Mouse (Mus musculus) layer of hippocampus, adult 8-10 months (tissue): ENCODE data around the gene Otud5. TPM values are rescaled to one million over a fixed set of nuclear protein-coding genes. Genes with fewer than 3 reads are reported as not detected.
"Not testable (repeated sequence)": the region's sequence is repeated elsewhere in the genome, so short reads cannot be mapped to it uniquely, and the experiment has no call there.

ENCODE experiments used
- DNase-seq, 2 experiments: peaks; one replicate each; pipeline ENCODE4 v3.0.0; 2022; ENCODE audit warnings: low spot score in 2 of 2
- total RNA-seq, 4 experiments: library from RNA; stranded (reverse); gene quantifications; 2 replicates each; pipeline ENCODE4 v1.2.4; 2022

Gene Otud5
- 10 to 100 TPM; 72.4 to 77.1 (median 75.7) TPM for total RNA-seq

DNA sequence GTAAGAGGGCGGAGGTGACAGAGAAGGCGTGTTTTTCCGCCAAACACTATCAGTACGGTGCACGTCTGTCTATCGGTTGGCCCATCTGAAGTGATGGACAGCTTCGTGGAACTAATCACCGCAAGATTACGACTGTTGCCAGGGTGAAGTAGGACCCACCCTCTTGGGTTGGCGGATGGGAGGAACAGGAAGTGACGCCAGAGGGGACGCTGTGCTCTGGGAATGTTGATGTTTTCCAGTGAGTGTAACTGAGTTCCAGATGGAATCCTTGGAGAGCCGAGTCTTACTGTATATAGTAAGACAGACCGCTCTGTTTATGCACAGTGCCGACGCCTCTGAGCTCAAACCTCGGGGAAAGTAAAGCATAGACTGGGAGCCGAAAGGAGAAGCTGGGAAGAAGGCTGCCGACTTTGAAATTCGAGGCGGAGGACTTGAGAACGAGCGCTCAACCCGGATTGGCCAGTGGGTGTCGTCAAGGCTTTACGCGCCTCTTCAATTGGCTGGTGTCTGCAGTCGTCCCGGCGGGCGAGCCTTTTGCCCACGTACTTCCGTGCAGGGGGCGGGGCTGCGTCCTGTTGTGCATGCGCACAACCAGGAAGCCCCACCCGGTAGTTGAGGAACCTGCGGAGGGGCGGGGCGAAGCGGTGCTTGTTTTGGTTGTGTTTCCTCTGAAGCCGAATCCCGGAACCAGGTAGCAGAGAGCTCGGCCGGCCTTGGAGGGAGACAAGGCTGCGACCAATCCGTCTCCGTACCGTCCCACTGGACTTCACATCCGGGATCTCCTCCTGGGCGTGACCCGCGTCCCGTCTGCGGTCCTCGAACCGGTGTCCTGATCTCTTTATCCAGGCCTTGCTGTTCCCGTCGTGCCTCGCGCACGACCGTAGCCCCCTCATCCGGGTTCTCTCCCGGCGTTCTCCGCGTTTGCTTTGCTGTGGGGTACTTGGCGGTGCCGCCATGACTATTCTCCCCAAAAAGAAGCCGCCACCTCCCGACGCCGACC lies at the start of gene Otud5:
Otud5 (plus strand) TSS at position 202 of the 1,000 bp plus-strand sequence.
- peak; percentile 93 to 94 for DNase-seq

DNA sequence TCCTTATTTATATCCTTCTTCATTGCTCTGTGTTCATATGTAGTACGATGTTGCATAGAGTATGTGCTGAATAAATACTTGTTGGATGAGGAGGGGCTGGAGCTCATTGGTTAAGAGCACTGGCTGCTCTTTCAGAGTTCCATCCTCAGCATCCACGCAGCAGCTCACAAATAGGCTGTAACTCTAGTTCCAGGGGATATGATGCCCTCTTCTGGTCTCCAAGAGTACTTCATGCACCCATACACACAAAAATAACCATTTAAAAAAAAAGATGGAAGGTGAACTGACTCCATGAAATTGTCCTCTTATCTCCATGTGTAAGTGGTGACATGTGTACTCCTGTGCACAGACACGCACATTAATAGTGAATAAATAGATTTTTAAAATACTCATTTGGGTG lies 47.8 kb upstream of the Otud5 start:
- DNase-seq: no peak

DNA sequence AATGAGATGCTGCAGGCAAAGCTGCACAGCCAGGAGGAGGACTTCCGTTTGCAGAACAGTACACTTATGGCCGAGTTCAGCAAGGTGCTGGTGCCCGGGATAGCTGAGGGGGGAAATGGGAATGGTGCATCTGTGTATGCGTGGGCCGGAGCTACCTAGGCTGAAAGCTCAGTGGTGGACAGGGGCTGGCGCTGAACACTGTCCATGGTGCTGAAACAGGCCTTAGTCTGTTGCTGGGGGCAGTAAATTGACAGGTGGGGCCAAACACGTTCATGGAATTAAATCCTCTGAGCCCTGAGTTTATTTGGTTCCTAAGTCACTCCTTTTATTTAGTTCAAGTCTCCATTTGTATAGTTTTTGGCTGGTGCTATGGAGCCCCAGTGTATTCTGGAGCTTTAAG lies 46.1 kb upstream of the Otud5 start:
- no peak for DNase-seq

DNA sequence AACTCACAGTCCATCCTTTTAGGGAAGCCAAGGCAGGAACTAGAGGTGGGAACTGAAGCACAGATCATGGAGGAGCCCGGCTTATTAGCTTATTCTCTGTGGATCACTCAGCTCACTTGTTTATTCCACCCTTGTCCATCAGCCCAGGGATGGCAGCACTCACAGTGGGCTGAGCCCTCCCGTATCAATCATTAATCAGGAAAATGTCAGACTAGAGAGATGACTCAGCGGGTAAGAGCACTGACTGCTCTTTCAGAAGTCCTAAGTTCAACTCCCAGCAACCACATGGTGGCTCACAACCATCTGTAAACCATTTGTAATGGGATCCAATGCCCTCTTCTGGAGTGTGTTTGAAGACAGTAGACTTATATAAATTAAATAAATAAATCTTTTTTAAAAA lies 43.8 kb upstream of the Otud5 start:
- DNase-seq: no peak

DNA sequence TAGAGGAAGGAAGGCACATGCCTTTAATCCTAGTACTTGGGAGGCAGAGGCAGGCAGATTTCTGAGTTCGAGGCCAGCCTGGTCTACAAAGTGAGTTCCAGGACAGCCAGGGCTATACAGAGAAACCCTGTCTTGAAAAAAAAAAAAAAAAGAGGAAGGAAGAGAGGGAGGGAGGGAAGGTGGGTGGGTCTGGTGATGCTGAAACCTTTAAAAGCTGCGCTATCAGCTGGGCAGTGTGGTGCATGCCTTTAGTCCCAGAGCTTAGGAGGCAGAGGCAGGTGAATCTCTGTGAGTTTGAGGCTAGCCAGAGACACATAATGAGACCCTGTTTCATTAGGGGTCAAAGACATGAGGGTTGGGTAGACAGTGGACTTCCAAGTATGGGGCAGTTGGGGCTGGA lies 39.0 kb upstream of the Otud5 start:
- DNase-seq: not testable (repeated sequence)

DNA sequence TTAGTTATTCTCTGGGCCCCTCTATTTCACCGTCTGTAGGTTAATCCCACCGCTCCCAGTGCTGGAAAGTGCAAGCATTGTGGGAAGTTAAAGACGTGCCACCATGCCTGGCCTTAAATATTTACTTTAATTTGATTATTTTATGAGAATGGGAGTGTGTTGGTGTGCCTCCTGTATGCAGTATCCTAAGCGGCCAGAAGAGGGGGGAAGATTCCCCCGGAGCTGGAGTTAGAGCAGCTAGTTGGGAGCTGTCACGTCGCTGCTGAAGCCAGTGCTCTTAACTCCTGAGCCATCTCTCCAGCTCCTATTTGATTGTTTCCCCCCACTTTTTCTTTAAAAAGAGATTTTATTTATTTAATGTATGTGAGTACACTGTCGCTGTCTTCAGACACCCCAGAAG lies 26.1 kb upstream of the Otud5 start:
- not testable (repeated sequence) for DNase-seq

DNA sequence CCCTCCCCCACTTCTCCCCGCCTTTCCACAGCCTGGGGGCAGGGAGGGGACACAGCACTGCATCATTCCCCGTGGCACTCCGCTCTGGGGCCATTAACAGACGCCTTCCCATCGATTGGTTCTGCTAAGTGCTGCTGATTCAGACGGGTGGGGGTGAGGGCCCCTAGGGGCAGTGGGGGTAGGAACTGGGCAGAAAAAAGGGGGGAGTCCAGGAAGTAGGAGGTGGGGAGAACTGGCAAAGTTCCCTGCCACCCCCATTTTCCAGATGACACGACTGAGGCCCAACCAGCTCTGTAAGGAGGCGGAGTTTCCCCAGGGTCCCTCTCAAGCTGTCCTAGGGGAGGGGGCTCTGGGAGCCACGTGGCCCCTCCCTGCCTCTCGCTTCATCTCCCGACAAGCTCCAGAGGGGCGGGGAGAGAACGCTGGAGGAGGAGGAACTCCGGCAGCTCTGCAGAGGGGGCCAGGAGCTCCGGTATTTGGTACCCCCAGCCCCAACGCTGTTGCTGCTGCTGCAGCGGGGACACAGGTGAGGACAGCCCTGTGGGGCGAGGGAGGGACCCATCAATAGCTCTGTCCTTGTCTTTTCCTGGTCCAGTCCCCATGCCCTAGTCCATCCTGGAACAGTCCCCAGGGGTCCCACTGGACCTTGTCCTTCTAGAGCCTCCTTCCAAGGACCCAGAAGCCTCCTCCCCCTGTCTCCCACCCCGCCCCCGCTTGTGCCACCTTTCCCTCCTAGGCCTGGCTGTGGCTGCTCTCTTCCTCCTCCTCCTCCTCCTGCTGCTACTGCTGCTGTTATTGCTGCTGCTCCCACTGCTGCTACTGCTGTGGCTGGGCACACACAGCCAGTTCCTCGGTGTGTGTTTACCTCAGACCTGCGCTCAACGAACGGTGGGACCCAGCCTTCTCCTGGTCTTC lies 19.0 kb upstream of the Otud5 start, which contains the start of gene Kcnd1:
Kcnd1 (plus strand) TSS at position 425 of the 915 bp plus-strand sequence.
- peak in 1 of 2 experiments; percentile 43 for DNase-seq

DNA sequence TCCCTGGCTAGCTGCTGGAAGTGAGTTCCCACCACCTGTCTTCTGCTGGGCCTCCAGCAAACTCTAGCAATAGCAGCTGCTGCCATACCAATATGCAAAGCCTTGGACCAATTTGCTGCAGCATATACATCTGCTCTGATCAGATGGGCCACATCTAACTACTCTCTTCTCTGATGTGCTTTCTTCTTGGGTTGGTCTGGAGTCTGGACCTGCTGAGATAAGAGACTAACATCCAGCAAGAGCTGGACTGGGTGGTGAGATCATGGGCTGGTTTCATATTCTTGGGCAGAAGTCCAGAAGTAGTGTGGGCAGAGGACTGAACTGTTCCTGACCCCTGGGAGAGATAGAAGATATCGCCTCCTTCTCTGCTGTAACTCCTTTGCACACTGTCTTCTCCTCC lies 4.0 kb upstream of the Otud5 start:
- no peak for DNase-seq

DNA sequence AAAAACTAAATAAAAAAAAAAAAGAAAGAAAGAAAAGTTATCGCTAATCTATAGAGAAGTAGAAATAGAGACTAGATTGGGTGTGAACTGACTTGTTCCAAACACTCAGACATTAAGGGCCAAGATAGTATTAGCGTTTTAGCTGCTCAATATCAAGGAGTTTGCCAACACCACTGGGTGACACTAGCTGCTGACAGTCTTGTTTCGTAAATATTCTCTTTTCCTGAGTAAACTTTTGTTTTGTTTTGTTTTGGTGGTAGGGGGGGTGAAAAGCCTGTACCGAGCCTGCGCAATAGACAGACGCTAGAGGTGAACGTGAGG lies 362 bp upstream of the Otud5 start:
- no peak for DNase-seq

DNA sequence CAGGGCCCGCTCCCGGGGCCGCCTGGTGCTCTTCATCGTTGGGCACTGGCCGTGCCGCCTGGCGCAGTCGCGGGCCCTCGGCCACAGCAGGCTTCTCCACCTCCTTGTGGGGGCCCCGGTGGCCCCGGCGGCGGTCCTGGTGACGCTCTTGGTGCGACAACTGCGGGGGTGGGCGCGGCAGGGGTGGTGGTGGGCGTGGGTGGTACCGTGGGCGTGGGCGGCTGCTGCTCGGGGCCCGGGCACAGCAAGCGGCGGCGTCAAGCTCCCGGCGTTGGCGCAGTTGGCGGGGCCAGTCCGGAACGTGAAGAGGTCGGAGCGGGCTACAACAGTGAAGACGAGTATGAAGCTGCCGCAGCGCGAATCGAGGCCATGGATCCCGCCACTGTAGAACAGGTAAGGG lies 1.2 kb downstream of the Otud5 start:
- no peak for DNase-seq

DNA sequence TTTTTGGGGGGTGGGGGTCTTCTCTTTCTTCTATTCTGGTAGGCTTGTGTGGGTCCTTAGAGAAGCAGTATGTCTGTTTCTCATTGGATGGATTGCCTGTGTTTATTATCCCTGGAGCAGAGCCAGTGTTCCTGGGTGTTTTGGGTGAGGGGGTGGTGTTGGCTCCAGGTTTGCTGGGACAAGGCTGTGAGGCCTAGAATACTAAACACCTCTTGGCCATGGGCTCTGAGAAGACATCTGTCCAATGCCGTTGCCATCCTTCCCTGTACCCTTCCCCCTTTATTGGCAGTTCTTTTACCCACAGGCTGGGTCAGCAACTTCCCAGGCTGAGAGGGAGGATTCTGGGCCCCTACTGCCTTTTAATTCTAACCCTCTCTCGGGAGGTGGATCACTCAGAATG lies 6.7 kb downstream of the Otud5 start:
- DNase-seq: peak in 1 of 2 experiments; percentile 35

DNA sequence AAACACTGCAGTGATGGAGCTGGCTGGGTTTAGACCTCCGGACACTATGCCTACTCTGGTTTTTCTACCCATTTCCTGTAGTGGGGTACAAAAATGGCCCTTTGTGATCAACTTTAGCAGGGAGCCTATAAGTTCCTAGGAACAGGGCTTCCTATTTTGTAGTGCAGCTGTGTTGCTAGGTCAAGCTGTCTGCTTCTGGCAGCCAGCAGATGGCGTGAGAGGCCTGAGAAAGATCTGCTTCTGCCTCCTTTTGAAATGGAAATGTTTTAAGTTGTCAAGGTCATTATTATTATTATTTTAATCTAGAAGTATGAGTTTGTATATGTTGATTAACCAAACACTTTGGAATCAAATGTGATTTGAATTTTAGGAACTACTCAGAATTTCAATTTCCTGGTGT lies 13.4 kb downstream of the Otud5 start:
- DNase-seq: no peak

DNA sequence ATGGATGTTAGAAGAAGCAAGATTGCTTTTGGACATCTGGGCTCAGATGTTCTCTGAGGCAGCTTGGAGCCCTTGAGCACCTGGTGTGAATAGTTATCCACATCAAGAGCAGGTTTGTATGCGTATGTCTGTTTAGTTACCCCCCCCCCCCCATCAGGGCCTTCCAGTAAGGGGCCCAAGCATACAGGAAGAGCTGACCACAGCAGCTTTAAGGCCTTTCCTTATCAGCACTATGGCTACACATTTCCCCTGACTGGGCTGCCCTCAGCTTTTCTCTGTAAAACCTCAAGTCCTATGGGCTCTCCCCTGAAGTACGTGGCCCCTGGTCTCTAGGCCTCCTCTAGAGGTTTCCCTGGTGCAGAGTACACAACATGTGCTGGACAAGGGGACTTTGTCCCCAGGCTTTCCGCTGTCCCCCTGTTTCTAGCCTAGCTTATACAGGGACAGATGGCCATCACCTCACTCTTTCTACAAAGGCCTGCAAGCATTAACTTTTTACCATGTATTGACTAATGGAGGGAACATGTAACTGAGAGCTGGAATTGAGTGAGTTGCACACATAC lies 18.1 kb downstream of the Otud5 start:
- no peak for DNase-seq

DNA sequence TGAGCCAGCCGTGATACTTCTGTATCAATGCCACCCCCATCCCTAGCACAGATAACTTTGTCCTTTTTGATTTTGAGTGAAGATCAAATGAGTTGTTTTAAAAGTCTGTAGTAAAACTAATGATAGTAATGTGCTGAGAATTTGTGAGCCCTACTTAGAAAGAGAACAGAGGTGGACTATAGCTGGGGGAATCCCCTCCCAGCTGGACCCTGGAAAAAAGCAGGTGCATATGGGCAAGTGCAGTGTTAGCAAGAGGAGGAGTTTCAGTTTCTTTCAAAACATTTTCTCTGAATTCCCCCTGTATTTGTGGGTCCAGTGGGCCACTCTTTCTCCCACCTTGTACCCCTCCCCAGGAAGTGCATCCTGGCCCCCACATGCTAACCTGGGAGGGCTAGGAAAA lies 22.0 kb downstream of the Otud5 start:
- no peak for DNase-seq

DNA sequence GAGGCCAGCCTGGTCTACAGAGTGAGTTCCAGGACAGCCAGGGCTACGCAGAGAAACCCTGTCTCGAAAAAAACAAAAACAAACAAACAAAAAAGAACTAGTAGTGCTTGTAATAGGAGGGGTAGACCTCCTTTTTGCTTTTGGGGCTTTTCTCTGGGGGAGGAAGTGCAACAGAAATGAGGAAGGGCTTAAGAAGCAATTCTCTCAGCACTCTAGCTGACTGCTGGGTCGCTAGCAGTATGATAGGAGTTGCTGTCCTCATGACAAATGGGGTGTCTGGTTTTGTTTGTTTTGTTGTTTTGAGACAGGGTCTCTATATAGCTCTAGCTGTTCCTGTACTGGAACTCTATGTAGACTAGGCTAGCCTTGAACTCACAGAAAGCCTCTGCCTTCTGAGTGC lies 23.4 kb downstream of the Otud5 start:
- DNase-seq: no peak

DNA sequence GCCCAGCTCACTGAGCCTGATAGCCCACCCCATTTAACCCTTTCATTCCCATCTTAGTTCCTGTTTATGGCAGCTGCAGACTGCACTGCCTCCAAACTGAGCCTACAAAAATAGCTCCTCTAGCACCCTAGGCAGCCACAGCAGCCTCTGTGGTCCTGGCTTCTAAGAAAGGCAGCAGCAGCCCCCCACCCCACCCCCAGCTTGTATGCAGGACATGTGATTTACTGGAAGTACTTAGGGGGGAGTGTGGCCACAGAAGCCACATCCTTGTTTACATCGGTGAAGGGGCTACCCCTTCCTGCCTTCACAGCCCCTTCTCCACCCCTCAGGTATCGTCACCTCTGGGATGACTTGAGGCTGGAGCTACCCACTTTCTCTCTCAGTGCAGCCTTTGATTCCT lies 24.2 kb downstream of the Otud5 start:
- no peak for DNase-seq

DNA sequence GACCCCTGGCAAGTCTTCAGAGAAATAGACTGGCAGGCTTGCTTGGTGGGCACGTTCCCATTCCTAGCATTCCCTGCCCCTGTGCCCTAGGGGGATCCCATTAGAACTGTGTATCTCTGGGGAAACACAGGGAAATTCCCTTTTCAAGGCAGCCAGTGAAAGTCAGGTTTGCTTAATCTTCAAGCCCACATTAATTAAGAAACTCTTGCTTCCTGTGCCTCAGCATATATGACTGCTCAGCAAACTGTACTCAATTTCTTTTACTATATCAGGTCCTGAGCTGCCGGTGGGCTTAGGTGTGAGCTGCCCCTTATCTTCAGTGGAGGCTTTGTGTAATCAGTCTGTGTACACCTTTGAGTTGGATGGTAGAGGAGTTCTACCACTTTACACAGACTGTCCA lies 24.6 kb downstream of the Otud5 start:
- no peak for DNase-seq

DNA sequence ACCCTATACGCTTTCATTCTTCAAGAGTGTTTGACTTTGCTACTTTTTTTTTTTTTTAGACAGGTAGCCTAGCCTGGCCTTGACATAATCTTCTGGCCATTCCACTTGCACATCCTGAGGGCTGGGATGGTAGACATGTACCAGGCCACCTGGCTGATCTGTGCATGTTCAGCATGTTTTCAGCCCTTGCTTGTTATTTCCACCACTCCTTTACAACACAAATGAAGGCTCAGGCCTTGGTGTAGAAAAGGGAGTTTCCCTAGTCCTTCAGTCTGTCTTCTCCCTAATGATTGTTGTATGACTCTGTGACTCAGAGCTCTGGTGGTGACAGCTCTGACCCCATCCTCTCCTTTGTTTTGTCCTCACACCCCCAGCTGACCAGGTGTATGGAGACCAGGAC lies 26.0 kb downstream of the Otud5 start:
- DNase-seq: no peak

DNA sequence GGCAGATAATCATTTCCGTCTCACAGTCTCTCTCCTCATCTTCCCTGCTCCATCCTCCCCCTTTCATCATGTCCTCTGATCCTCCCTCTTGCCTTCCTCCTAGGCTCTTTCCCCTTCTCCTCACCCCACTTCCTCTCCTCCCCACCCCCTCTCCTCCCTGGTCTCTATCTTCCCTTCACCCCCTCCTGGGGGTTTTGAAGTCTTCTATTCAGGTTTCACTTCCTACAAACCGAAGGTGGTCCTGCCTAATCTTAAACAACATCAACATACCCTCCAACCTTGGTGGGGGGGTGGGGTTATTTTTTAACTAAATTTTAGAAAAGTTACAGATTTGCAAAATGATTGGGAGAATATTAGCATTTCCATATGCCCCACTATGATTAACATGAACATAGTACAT lies 27.3 kb downstream of the Otud5 start:
- no peak for DNase-seq

DNA sequence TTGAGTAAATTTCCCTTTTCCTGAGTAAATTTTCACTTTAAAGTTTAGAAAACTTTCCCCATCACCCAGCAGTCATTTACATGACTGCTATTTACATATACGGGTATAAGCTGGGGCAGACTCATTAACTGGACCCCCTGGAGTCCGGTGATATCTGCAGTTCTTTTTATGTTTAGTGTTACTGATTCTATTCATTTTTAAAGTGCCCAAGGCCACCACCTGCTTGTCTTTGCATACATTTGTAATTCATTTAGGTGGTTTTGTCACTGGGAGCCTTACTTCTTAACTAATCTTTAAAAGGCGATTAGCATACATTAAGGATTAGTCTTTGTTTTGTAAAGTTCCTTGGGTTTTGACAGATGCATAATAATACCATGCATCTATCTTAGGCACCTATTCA lies 28.7 kb downstream of the Otud5 start:
- no peak for DNase-seq

DNA sequence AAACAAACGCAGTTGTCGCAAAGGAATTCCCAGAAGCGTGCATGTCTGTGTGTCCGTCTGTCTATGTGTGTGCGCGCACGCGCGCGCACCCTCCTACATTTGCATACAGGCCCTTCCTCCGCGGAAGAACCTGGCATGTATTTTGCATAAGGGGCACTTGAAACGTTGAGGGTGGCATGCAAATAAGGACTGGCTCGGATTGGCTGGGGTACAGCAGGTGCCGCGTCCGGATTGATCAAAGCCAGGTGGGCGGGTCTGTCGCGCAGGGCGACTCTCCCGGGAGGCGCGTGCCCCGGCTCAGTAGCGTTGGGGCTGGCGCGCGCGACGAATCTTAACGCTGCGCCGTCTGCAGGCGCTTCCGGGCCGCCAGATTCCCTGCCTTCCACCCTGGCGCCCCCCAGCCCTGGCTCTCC lies 36.8 kb downstream of the Otud5 start, which contains the start of gene Pim2:
Pim2 (plus strand) TSS at position 256 of the 413 bp plus-strand sequence.
- DNase-seq: peak; percentile 77 to 81

DNA sequence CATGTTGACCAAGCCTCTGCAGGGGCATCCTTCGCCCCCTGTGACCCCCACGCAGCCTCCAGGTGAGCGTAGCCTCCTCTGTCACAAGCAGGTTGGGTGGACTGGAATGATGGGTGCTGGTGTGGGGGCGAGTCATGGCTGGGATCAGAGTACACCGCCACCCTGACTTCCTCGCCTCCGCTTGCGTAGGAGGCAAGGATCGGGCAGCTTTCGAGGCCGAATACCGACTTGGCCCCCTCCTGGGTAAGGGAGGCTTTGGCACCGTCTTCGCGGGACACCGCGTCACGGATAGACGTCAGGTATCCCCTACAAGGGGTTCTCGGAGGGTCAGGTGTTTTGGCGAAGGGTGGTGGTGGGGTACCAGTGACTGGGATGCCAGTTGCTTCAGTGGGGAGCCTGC lies 37.3 kb downstream of the Otud5 start:
- peak in 1 of 2 experiments; percentile 20 for DNase-seq
